Mouse (Mus musculus): Measurements from ENCODE around the gene A930033H14Rik. TPM values are rescaled to one million over a fixed set of nuclear protein-coding genes. Genes with fewer than 3 reads are reported as not detected.

The A930033H14Rik gene
- total RNA-seq, 2 experiments from 2014 or later, result 4.4 to 4.8 TPM

Other genes starting within 250 kb of the A930033H14Rik start
- gene Rhobtb1, start 61.7 kb downstream of the A930033H14Rik start, total RNA-seq (2021), result 10 to 100 TPM; 28.5 to 42.2 TPM
- gene Cdk1, start 139.8 kb upstream of the A930033H14Rik start, total RNA-seq (2021), result not detected
- 10 to 100 TPM; 78.0 to 88.7 TPM for gene Ank3, start 185.7 kb upstream of the A930033H14Rik start, total RNA-seq (2021)